Mouse (Mus musculus) G1E (cell line): ENCODE results near the gene Trpc4. TPM values are rescaled to one million over a fixed set of nuclear protein-coding genes. Genes with fewer than 3 reads are reported as not detected.

Experiments used
- ATAC-seq: 2 replicates; pipeline ENCODE4 v1.8.0; 2016; ENCODE audit warnings: mild to moderate bottlenecking; ENCODE audit not compliant: insufficient number of reproducible peaks, poor library complexity, low FRiP score, severe bottlenecking; ENCODE audit errors: extremely low read depth
- DNase-seq: peaks from one replicate; pipeline ENCODE4 v3.0.0; 2012; ENCODE audit warnings: low spot score
- H3K27me3 ChIP-seq: 2 replicates; pipeline ENCODE4 v1.6.1; 2012; ENCODE audit warnings: mild to moderate bottlenecking, low read length, inconsistent platforms; ENCODE audit not compliant: insufficient read depth
- H3K36me3 ChIP-seq: replicated peaks from 2 replicates; pipeline ENCODE3; 2012; ENCODE audit warnings: mild to moderate bottlenecking, inconsistent platforms
- H3K4me1 ChIP-seq: 2 replicates; pipeline ENCODE4 v1.6.1; 2012; ENCODE audit warnings: low read depth, low read length, inconsistent platforms, mixed read lengths; ENCODE audit not compliant: insufficient read depth
- H3K4me3 ChIP-seq: 2 replicates; pipeline ENCODE4 v1.5.1; 2012; ENCODE audit warnings: low read depth, mild to moderate bottlenecking, inconsistent platforms, low read length, moderate library complexity, mixed read lengths
- H3K9me3 ChIP-seq: replicated peaks from 2 replicates; pipeline ENCODE4 v1.6.1; 2012; ENCODE audit warnings: inconsistent platforms
- CTCF ChIP-seq: IDR thresholded peaks from 2 replicates; pipeline ENCODE4 v1.5.1; 2012; ENCODE audit warnings: low read depth, low read length, inconsistent platforms, mixed read lengths
- GATA1 ChIP-seq: IDR thresholded peaks from 2 replicates; pipeline ENCODE4 v1.6.1; 2012; ENCODE audit warnings: borderline replicate concordance, low read length, inconsistent platforms, mixed read lengths
- GATA2 ChIP-seq: IDR thresholded peaks from 2 replicates; pipeline ENCODE4 v1.6.1; 2012; ENCODE audit warnings: low read depth, low read length, inconsistent platforms, borderline replicate concordance
- POLR2AphosphoS5 ChIP-seq: IDR thresholded peaks from 2 replicates; pipeline ENCODE4 v1.6.1; 2012; ENCODE audit warnings: low read depth, low read length, inconsistent platforms; ENCODE audit not compliant: insufficient replicate concordance
- TAL1 ChIP-seq: conservative IDR thresholded peaks from 2 replicates; pipeline ENCODE4 v1.6.1; 2012; ENCODE audit warnings: low read depth, low read length, inconsistent platforms, mixed read lengths
- polyA plus RNA-seq: library from polyadenylated mRNA; stranded (reverse); fragments of >175 nt; gene quantifications from 2 replicates; pipeline ENCODE4 v1.2.3, GENCODE M21; 2012
- total RNA-seq, 2 experiments: library from RNA; stranded (forward) in 1 of 2; stranded (reverse) in 1 of 2; fragments of 200-1000 nt in 1 of 2; fragments of >200 nt in 1 of 2; fragmentation: Nextera tagmentation in 1 of 2; gene quantifications; 2 replicates each; pipeline ENCODE4 v1.2.3; 2014 to 2017

Gene Trpc4
- total and polyA plus RNA-seq, 3 experiments, result 0.27 TPM; not detected in 2

- H3K36me3 ChIP-seq, result no peaks in the 10 kb centered on the region
Observed at GRCm38 (mm10) chr3:54244729-54245465, 89.1 kb downstream of the Trpc4 start.

GRCm38 (mm10) chr3:54246416-54246815, 90.6 kb downstream of the Trpc4 start:
- TF ChIP-seq GATA1 (no peak), CTCF (no peak), GATA2 (no peak), POLR2AphosphoS5 (no peak), TAL1 (no peak)
- Histone ChIP-seq H3K27me3 (no peaks in the 10 kb centered on the region), H3K4me3 (no peak overlapping the region), H3K4me1 (no peaks in the 10 kb centered on the region), H3K36me3 (no peaks in the 10 kb centered on the region), H3K9me3 (peaks cover 12% of the 10 kb centered on the region)
- ATAC-seq (no peak), DNase-seq (no peak)

More at GRCm38 (mm10) chr3:54244729-54245465, 89.1 kb downstream of the Trpc4 start:
- Histone ChIP-seq H3K27me3 (no peaks in the 10 kb centered on the region), H3K4me1 (no peaks in the 10 kb centered on the region), H3K4me3 (no peak overlapping the region), H3K9me3 (peaks cover 9% of the 10 kb centered on the region)
- DNase-seq (no peak), ATAC-seq (no peak)
- no peak for TF ChIP-seq CTCF
- no peak for TF ChIP-seq POLR2AphosphoS5
- TF ChIP-seq GATA2, result no peak
- TF ChIP-seq TAL1, result no peak
- TF ChIP-seq GATA1, result no peak

GRCm38 (mm10) chr3:54249311-54249710, 93.5 kb downstream of the Trpc4 start:
- DNase-seq, result no peak
- no peak overlapping the region for H3K4me3 ChIP-seq
- ATAC-seq, result no peak
- H3K36me3 ChIP-seq, result no peaks in the 10 kb centered on the region
- peaks cover 22% of the 10 kb centered on the region for H3K9me3 ChIP-seq
- no peaks in the 10 kb centered on the region for H3K4me1 ChIP-seq
- TF ChIP-seq TAL1 (no peak), CTCF (no peak), GATA1 (no peak), POLR2AphosphoS5 (no peak), GATA2 (no peak)
- no peaks in the 10 kb centered on the region for H3K27me3 ChIP-seq

GRCm38 (mm10) chr3:54266943-54267342, 111.1 kb downstream of the Trpc4 start:
- TF ChIP-seq CTCF (no peak), GATA1 (no peak), TAL1 (no peak), POLR2AphosphoS5 (no peak), GATA2 (no peak)
- ATAC-seq (no peak), DNase-seq (no peak)
- no peaks in the 10 kb centered on the region for H3K36me3 ChIP-seq
- H3K4me3 ChIP-seq, result no peak overlapping the region
- peaks cover 13% of the 10 kb centered on the region for H3K9me3 ChIP-seq
- H3K4me1 ChIP-seq, result no peaks in the 10 kb centered on the region
- H3K27me3 ChIP-seq, result no peaks in the 10 kb centered on the region

GRCm38 (mm10) chr3:54269180-54269579, 113.3 kb downstream of the Trpc4 start:
- H3K4me1 ChIP-seq, result no peaks in the 10 kb centered on the region
- DNase-seq, result no peak
- H3K36me3 ChIP-seq, result no peaks in the 10 kb centered on the region
- no peaks in the 10 kb centered on the region for H3K27me3 ChIP-seq
- no peak for ATAC-seq
- peaks cover 24% of the 10 kb centered on the region for H3K9me3 ChIP-seq
- H3K4me3 ChIP-seq, result no peak overlapping the region
- TF ChIP-seq GATA1 (no peak), POLR2AphosphoS5 (no peak)

- Histone ChIP-seq H3K4me1 (no peaks in the 10 kb centered on the region), H3K36me3 (no peaks in the 10 kb centered on the region), H3K4me3 (no peak overlapping the region), H3K27me3 (no peaks in the 10 kb centered on the region), H3K9me3 (peaks cover 20% of the 10 kb centered on the region)
- no peak for TF ChIP-seq CTCF
- TF ChIP-seq GATA2, result no peak
- no peak for TF ChIP-seq POLR2AphosphoS5
- TF ChIP-seq GATA1, result no peak
- no peak for TF ChIP-seq TAL1
- DNase-seq (no peak), ATAC-seq (no peak)
Observed at GRCm38 (mm10) chr3:54274651-54275050, 118.8 kb downstream of the Trpc4 start.
